Mouse (Mus musculus) kidney, adult 2 months (tissue): ENCODE results near the gene H2-Ab1. TPM values are rescaled to one million over a fixed set of nuclear protein-coding genes. Genes with fewer than 3 reads are reported as not detected.

Experiments
- DNase-seq: peaks from one replicate; pipeline ENCODE4 v3.0.0; 2021
- H3K27ac ChIP-seq: fragments of 200-500 bp; 2 replicates; pipeline ENCODE4 v1.5.1; 2012; ENCODE audit warnings: low read depth, low read length, control low read depth, inconsistent platforms; ENCODE audit not compliant: insufficient read depth
- H3K27me3 ChIP-seq: fragments of 200-500 bp; replicated peaks from 2 replicates; pipeline ENCODE4 v1.6.1; 2012; ENCODE audit warnings: mild to moderate bottlenecking, moderate library complexity, low read length, inconsistent platforms; ENCODE audit not compliant: control insufficient read depth, insufficient read depth
- H3K36me3 ChIP-seq: fragments of 200-500 bp; 2 replicates; pipeline ENCODE4 v1.6.1; 2012; ENCODE audit warnings: mild to moderate bottlenecking, moderate library complexity, low read length, inconsistent platforms; ENCODE audit not compliant: control insufficient read depth, insufficient read depth
- H3K4me1 ChIP-seq: fragments of 200-500 bp; 2 replicates; pipeline ENCODE4 v1.6.1; 2011; ENCODE audit warnings: low read length; ENCODE audit not compliant: control insufficient read depth, insufficient read depth
- H3K4me3 ChIP-seq: fragments of 200-500 bp; 2 replicates; pipeline ENCODE4 v1.5.1; 2011; ENCODE audit warnings: mild to moderate bottlenecking, low read depth, low read length, control low read depth; ENCODE audit not compliant: insufficient read depth
- CTCF ChIP-seq: fragments of 200-500 bp; conservative IDR thresholded peaks from 2 replicates; pipeline ENCODE4 v1.5.1; 2011; ENCODE audit warnings: low read depth, mild to moderate bottlenecking, control low read depth, low read length, moderate library complexity, mixed read lengths; ENCODE audit not compliant: insufficient read depth, insufficient read length
- POLR2A ChIP-seq: fragments of 200-500 bp; IDR thresholded peaks from one replicate; pipeline ENCODE4 v1.6.1; 2011; ENCODE audit warnings: low read depth, low read length, control low read depth
- WGBS: fragments of 180-500 bp; shearing (Covaris S2); methylation state at CpG from one replicate; pipeline ENCODE4 v1.1.7; 2018; 5-methylcytosine and 5-hydroxymethylcytosine counted together
- polyA plus RNA-seq: library from polyadenylated mRNA; depleted of rRNA; stranded (reverse); fragments of >200 nt; gene quantifications from 2 replicates; pipeline ENCODE4 v1.2.3, GENCODE M21; 2012

H2-Ab1 gene
- polyA plus RNA-seq, 1 experiment: 490 TPM

- H3K27ac ChIP-seq: no peak overlapping the region
- TF ChIP-seq POLR2A: no peak
- peak; percentile 65 for TF ChIP-seq CTCF
- H3K27me3 ChIP-seq: peaks cover 1% of the 10 kb centered on the region; the same call in 1 of the 2 replicates
- DNase-seq: peak; percentile 64
- H3K4me1 ChIP-seq: no peaks in the 10 kb centered on the region
- H3K36me3 ChIP-seq: no peaks in the 10 kb centered on the region
- 19% methylated on average over 4 of the region's 4 CpGs for WGBS
- H3K4me3 ChIP-seq: no peak overlapping the region
These were observed 7.6 kb upstream of the H2-Ab1 start for GRCm38 (mm10) chr17:34249878-34250277.

DNA sequence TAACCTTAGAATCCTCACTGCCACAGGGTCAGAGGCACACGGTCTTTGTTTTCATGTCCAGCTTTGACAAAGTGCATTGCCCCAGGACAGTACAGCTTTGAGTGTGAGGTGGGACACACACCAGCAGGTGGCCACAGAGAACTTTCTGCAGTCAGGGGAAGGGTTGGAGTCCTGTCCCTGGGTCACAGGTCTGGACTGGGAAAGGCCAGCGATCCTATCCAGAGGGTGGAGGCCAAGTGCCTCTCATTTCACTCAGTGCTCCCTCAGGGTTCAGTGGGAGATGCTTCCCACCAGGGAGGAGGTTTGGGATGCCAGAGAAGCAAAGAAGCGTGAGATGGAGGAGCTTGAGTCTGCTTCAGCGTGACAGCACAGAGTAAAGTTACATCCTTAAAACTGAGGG lies 5.8 kb upstream of the H2-Ab1 start:
- H3K4me1 ChIP-seq: no peaks in the 10 kb centered on the region
- H3K27me3 ChIP-seq: peaks cover 1% of the 10 kb centered on the region; the same call in 1 of the 2 replicates
- no peak overlapping the region for H3K4me3 ChIP-seq
- no peaks in the 10 kb centered on the region for H3K36me3 ChIP-seq
- TF ChIP-seq CTCF (peak; percentile 35; the same call in 1 of the 2 replicates), POLR2A (no peak)
- 30% methylated on average over 4 of the region's 4 CpGs for WGBS
- no peak for DNase-seq
- no peak overlapping the region for H3K27ac ChIP-seq

DNA sequence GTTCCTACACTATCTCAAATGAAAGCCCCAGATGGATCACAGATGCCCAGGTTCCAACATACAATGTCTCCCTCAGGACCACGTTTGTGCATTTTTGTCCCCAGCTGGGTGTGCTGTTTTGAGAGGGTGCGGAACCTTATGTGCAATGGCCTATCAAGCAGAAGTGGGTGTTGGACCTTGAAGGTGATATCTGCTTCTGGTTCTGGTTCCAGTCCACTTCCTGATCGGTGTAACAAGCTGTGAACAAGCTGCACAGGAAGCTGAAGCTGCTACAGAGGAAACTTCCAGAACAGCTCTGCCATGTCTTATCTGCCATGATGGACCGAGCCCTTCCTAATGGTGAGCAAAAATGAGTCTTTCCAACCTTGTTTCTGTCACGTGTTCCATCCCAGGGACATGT lies 988 bp upstream of the H2-Ab1 start:
- Histone ChIP-seq H3K27ac (no peak overlapping the region), H3K27me3 (no peaks in the 10 kb centered on the region), H3K36me3 (no peaks in the 10 kb centered on the region), H3K4me3 (no peak overlapping the region), H3K4me1 (no peaks in the 10 kb centered on the region)
- 72% methylated on average over 5 of the region's 5 CpGs for WGBS
- no peak for DNase-seq
- TF ChIP-seq POLR2A: no peak
- no peak for TF ChIP-seq CTCF

- no peak for DNase-seq
- Histone ChIP-seq H3K4me3 (no peak overlapping the region), H3K36me3 (no peaks in the 10 kb centered on the region), H3K27me3 (0 out of 2 replicates have a peak, but pooled peaks cover 2% of the 10 kb centered on the region), H3K4me1 (no peaks in the 10 kb centered on the region), H3K27ac (no peak overlapping the region)
- 65% methylated on average over 5 of the region's 5 CpGs for WGBS
- TF ChIP-seq POLR2A (no peak), CTCF (no peak)
These were observed 3.1 kb downstream of the H2-Ab1 start for GRCm38 (mm10) chr17:34260551-34260950.

DNA sequence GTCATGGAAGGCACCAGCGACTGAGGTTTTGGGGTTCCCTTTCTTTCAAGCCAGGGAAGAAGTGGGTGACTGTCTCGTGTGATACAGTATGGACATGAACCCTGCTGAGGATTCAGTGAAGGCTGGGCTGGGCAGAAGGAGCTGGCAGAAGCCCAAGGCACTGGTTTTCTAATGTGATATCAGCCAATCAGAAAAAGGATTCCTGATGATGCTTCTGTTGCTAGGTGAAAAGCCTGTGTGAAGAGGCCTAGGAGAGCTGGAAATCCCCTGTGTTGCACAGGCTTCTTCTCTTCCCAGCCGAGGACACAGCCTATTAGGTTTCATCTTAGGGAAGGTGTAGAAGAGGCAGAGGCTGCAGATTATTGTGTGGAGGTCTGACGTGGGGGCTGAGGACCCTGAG lies 4.0 kb downstream of the H2-Ab1 start:
- H3K4me1 ChIP-seq: no peaks in the 10 kb centered on the region
- no peaks in the 10 kb centered on the region for H3K36me3 ChIP-seq
- TF ChIP-seq CTCF (no peak), POLR2A (no peak)
- no peak overlapping the region for H3K4me3 ChIP-seq
- 24% methylated on average over 4 of the region's 4 CpGs for whole genome bisulfite sequencing
- H3K27ac ChIP-seq: no peak overlapping the region
- DNase-seq: peak; percentile 89
- H3K27me3 ChIP-seq: 0 out of 2 replicates have a peak, but pooled peaks cover 2% of the 10 kb centered on the region

DNA sequence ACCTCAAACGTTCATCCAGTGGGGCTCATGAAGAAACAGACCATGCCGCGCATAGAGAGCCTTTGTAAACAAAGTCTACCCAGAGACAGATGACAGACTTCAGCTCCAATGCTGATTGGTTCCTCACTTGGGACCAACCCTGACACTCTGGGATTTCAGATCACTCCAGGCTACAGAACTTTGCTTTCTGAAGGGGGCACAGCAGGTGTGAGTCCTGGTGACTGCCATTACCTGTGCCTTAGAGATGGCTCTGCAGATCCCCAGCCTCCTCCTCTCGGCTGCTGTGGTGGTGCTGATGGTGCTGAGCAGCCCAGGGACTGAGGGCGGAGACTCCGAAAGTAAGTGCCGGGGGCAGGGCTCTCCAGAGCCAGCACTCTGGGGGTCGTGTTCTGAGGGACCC lies 5.6 kb downstream of the H2-Ab1 start:
- peak overlapping the region; percentile 76 for H3K4me3 ChIP-seq
- DNase-seq: peak; percentile 88
- TF ChIP-seq POLR2A (no peak), CTCF (no peak)
- H3K36me3 ChIP-seq: no peaks in the 10 kb centered on the region
- H3K27ac ChIP-seq: no peak overlapping the region
- H3K27me3 ChIP-seq: 0 out of 2 replicates have a peak, but pooled peaks cover 2% of the 10 kb centered on the region
- H3K4me1 ChIP-seq: no peaks in the 10 kb centered on the region
- WGBS: 2% methylated on average over 8 of the region's 8 CpGs

DNA sequence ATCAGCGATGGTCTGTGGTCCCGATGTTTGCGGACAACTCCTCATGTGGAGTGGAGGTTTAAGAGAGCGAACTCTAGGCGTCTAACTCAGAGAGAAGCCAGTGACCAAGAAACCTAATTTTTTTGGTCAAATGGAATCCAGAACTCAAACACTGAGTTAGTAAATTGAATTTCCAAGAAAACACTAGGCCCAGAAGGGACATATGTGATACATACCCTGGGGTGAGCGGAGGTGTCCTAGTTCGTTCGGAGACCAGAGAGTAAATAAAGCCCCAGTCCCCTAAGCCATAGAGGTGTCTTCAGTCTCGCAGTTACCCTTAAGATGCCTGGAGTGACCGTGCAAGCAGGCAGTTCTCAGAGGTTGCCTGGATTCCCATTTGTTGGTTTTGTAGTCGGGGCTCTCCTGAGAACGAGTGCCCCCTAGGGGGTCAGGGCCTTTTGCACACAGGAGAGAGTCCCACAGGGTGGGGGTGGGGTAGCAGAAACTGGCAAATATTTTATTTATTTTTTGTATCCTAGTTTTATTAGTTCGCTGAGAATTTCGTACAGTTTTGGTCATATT lies 6.4 kb downstream of the H2-Ab1 start:
- DNase-seq: peak; percentile 20
- H3K27me3 ChIP-seq: 0 out of 2 replicates have a peak, but pooled peaks cover 2% of the 10 kb centered on the region
- 14% methylated on average over 14 of the region's 14 CpGs for WGBS
- no peaks in the 10 kb centered on the region for H3K36me3 ChIP-seq
- 0 out of 2 replicates have a peak, but pooled peaks have one; percentile 13 for TF ChIP-seq CTCF
- TF ChIP-seq POLR2A: no peak
- H3K4me1 ChIP-seq: no peaks in the 10 kb centered on the region
- H3K27ac ChIP-seq: no peak overlapping the region
- H3K4me3 ChIP-seq: peak overlapping the region; percentile 76
